Mouse (Mus musculus) retina, embryonic 14.5 days (tissue): ENCODE measurements around the gene Tec.
"Not testable (repeated sequence)": the region's sequence is repeated elsewhere in the genome, so short reads cannot be mapped to it uniquely, and the experiment has no call there.

Experiments
- DNase-seq: peaks from one replicate; pipeline ENCODE4 v3.0.0-alpha.2; 2015; ENCODE audit warnings: low spot score

Tec gene

DNA sequence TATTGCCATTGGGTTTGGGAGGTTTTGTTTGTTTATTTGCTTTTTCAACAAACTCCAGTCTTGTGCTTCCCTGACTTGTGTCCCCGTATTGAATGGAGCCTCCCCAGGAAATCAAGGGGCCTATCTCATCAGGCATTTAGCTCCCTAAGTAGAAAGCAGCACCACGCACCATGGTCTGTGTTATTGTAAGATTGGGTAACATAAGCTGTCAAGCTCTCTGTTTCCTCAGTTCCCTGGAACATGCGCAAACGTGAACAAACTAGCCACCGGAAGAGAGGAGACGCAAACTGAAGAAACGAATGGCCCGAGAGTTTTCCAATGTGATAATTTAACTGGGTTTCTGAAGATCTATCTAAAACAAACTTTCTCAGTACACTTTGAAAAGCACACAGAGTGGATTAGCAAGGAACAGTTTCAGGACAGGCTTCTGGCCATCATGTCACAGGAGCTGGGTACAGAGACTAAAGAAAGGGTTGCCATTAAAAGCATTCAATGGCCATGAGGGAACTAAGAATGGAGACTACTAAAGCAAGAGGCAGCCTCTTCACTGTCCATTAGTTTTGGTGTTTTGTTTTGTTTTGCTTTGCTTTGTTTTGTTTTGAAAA is 48.1 kb downstream of the Tec start:
- DNase-seq: no peak

DNA sequence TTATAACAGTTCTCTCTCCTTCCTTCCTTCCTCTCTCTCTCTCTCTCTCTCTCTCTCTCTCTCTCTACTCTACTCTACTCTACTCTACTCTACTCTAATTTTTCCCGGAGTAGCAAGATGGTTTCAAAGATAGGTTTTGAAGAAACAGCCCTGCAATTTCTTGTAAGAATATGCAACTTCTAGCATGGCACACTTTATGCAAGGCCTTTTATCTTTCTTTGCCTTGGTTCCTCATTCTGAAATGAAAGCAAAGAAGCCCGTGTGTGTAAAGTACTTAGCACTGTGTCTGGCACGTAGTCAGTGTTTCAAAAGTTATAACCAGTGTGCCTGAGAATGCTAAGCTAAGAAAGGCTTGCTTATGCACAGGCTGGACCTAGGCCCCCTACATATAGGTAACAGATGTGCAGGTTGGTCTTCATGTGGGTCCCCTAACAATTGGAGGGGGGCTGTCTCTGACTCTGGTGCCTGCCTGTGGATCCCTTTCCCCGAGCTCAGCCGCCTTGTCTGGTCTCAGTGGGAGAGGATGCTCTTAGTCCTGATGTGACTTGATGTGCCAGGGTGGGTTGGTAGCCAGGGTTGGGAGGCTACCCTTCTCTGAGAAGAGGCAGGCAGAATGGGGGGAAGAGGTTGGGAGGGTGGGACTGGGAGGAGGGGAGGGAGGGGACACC is 49.6 kb downstream of the Tec start:
- DNase-seq: no peak

DNA sequence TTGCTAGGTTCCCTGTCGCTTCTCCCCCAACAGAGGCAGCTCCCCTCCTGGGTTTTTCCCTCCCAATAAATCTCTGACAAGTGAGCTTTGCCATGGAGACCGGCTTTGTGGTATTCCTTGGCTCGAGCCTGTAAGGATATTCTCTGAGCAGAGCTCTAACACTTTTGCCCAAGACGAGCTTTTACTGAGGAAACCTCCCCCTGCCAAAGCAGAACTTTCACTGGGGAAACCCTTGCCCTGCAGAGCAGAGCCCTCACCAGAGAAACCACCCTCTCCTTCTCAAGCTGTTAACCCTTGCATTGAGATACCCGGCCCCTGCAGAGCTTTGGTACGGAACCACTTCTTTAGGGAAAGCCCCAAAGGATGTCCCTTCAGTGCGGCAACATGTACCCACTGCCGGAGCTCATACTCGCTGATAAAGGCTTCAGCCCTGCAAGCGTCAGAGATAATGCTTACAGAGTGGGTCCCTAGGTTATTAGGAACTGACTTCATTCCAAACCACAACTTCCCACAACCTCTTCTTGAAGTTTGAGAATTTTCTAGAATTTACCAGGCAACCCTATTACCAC is 50.7 kb downstream of the Tec start:
- no peak for DNase-seq

DNA sequence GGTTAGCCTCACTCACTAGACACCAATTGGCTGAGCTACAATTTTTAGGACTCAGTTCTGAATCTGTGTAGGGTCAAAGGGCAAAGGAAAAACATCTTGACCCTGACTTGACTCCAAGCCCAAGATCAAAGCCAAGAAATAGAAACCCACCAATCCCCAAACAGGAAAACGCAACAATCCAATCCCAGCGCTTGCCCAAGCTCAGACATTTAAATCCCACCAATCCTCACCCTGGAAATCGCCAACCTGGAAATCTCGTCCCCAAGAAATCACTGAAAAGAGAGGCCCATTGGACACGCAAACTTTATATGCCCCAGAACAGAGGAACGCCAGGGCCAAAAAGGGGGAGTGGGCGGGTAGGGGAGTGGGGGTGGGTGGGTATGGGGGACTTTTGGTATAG is 51.3 kb downstream of the Tec start:
- DNase-seq: not testable (repeated sequence)

DNA sequence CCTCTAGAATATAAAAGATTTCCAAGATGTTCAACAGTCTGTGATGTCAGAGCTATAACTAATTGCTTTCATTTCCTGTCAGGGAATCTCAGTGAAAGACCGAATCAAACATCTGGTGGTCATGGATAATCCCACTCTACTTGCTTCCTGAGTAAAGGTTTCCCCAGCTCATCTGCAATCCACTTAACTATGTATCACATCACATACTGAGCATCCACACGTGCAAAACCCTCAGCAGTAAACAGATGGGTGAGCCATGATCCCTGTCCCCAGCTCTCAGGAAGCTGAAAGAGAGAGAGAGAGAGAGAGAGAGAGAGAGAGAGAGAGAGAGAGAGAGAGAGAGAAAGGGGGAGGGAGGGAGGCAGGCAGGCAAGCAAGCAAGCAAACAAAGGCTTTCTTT is 51.8 kb downstream of the Tec start:
- peak; percentile 36 for DNase-seq

DNA sequence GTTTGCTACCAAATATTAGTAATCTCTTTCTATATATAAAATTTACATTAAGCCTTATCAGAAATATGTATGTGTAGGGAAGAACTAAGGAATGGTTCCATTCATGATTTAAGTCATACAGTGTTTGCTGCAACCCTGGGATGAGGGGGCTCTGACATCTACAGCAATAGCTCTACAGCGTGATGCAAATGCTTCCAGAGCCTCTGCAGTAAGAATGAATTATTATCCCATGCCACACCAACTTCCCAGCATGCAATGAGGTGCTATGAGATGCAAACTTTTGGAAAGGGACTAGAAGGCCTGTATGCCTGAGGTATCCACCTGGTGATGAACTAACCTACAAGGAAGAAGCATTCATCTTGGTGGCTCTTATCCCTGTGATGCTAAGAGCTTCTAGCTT is 52.2 kb downstream of the Tec start:
- DNase-seq: no peak

DNA sequence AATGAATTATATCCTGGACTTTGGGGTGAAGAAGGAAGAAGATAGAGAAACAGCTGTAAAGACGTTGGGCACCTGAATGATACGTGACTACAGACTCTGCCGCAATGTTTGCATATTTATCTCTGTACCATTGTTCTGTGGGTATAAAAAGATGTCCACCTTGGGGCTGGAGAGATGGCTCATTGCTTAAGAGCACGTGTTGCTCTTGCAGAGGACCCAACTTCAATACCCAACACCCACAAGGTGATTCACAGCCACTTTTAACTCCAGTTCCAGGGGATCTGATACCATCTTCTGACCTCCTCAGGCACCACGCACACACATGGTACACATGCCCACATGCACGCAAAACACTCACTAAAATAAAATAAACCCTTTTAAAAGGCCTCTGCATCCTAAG is 52.9 kb downstream of the Tec start:
- no peak for DNase-seq

DNA sequence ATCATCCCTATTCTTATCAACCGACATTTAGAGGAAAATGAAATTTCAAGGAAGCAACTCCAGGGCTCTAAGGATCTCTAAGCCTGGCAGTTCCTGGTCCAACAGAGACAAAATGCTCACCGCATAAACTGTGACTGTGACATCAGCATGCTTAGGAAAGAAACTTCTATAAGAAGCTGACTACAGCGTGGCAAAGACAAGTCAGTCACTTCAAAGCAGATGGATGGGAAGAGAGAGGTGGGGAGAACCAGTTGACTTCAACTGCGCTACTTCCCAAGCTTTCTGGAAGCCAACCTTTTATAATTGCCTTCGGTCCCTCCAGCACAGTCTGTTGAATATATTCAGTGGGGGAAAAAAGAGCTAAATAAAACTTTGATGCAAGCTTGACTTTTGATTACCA is 54.2 kb downstream of the Tec start:
- DNase-seq: no peak

DNA sequence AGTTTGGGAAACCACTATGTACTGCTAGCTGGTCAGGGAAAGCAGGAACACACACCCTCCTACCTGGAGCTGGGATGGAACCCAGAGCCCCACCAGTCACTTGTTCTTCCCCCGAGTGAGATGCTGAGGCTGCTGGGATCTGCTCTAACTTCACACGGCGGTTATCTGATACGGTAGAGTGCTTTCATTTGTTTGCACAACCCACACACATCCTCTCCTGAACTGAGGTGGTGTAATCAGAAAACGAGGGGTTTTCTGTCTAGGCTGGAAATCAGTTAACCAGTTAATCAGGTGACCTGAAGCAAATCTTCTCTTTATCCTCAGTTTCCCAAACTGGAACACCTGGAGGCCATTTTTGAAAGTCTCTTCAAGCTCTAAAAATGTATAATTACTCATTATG is 55.4 kb downstream of the Tec start:
- DNase-seq: no peak

DNA sequence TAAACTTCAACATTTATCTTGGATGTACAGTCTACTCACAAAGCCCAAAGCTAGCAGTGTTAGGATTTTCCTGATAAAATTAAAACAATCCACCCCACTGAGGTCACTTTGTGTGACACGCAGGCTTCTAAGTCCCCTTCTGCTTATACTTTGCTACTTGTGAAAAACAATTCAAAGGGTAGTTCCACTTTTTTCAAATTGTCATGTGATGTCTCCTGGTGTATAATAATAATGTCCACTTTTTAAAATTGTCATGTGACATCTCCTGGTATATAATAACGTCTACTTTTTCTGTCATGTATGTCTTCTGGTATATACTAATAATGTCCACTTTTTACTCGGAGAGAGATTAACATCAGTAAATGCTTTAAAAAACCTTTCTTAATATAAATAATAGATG is 56.0 kb downstream of the Tec start:
- DNase-seq: no peak

DNA sequence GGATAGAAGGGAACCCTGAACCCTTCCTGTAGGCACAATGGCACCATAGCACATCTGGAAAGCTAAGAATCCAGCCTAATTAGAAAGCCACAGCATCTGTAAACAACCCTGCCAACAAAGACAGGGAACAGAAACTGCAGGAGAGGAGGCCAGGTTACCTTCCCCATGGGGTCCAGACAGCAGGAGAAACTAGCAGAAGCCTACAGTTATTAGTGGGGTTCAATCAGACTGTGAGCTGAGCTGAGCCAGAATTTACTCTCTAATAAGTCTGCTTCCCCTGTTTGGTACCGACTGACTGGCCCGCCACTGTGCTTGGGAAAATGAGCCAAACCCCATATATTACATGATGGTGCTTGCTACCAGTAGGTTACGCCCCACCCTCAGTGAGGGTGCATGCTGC is 56.9 kb downstream of the Tec start:
- no peak for DNase-seq

DNA sequence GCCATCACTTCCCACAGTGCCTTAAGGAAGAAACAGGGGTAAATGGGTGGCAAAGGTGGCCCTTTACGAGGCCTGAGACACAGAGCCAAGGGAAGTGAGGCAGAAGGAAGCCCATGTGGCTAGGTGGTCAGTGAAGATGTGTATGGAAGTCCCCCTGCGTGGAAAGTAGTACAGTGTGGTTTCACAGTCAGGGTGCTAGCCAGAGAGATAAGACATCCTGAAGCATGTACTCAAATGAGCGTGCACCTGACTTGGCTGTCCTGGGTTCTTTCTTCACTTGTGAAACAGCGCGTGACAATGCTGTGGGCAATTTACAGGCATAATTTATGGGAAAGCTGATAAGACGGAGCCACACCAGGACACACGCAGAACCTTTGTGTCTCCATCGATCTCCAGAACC is 57.3 kb downstream of the Tec start:
- DNase-seq: no peak

DNA sequence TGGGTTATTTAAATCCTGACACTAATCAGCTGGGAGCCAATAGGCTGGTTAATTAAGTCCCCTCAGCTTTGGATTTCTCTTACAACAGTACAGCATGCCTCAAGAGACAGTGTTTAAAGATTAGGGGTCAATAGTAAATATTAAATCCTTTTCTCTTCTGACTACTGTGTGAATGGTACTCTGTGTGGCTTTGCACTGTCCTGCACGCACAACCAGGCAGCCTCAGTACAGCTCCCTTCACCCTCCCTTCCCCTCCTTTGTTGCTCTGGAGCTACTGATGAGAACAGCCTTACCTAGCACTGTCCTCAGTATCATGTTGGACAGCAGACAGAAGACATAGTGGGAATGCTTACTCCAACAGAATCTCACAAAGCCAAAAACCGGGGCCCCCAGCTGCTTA is 58.8 kb downstream of the Tec start:
- DNase-seq: no peak

DNA sequence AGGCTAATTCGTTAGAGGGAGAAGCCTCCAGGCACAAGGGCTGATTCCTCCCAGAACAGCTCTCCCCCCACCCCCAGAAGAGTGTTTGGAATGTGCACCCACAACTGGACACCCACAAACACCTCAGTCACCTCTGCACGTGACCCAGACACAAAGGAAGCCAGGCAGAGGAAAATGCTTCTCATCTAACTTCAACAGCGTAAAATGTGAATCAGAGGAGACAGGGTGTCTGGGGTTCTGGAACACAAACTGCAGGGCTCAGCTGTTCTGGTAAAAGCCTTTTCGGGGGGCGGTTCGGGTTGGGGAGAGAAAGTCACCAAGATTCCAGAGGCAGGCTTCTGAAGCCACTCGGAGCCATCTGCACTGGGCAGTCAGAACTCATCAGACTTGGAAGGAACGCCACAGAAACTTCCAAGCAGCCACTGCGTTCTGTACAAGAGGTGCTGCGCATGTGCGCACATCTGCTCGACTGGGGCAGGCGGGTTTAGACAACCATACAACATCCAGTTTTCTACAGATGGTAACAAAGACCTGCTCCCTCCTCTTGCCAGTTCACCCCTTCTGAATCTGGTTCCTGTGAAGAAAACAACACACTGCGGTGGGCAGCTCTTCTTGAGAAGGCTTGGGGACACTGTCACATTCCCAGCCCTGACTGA is 59.7 kb downstream of the Tec start:
- peak; percentile 48 for DNase-seq

DNA sequence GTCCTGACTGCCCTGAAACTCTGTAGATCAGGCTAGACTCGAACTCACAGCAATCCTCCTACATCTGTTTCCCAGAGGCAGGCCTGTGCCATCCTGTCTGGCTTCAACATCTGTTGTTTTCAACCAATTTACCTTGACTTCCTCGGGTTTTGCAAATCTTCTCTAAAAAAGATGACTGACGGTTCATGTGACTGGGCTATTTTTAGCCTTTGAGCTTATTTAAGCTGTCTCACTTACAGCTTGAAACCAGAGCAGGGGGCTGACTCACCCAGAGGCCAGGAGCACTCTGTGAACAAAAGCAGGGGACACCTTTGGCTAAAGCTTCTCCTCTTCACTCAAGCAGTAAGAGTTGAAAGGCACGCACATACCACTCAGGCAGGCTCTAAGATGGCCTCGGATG is 65.4 kb downstream of the Tec start:
- no peak for DNase-seq

DNA sequence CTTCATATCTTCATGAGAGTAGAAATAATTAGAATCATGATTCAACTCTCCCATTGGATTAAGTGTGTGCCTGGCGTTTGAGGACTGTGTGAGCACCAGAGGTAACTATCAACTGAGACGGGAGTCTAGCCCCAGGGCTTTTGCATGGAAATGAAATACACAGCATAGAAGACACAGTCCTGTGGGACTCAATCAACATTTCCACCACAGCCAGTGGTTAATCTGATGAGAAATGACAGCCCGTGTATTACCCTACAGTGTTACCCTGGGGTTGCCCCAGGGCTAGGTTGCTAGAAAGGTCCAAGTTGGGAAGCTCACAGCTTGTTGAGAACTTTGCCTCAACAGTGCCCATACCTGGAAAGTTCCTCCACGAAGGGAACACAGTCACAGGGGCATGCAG is 69.7 kb downstream of the Tec start:
- no peak for DNase-seq

DNA sequence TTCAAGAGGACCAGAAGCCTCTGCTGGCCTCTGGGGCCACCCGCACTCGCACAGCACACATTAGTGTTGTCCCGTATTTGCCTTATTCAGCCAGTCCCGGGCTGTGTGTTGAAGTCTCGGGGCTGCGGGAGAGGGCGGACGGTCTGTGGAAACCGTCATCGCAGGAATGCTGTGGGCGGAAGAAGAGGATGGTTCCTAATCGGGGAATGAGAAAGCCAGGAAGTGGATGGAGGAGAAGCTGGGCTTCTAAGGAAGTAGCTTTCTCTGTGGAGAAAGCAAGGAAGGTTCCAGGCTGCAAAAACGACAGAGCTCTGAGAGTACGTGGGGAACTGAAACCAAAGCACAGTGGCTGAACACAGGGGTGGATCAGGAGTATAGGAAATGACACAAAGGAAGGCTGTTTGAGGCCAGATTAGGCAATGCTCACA is 72.1 kb downstream of the Tec start:
- no peak for DNase-seq

DNA sequence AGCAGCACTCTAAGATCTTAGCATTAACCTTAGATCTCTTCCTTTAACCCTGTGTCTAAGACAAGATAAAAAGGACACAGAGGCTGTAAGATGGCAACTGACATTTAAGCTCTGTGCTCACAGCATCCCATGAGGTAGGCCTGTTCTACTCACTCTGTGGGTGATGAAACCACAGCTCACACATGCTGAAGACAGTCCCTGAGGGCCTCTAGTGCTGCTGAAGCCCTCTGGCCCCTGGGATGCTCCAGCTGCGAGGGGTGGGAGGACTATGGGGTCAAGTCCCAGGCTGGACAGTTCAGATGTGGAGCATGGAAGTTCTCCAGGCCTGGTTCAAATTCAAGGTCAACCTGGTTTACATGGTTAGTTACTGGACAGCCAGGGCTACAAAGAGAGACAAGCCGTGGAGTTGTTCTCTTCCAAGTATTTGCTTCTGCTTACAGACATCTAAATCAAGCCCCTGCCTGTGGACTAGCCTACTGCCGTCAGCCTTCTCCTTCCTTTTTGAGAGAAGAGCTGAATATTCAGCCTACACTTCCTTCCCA is 74.9 kb downstream of the Tec start:
- no peak for DNase-seq

DNA sequence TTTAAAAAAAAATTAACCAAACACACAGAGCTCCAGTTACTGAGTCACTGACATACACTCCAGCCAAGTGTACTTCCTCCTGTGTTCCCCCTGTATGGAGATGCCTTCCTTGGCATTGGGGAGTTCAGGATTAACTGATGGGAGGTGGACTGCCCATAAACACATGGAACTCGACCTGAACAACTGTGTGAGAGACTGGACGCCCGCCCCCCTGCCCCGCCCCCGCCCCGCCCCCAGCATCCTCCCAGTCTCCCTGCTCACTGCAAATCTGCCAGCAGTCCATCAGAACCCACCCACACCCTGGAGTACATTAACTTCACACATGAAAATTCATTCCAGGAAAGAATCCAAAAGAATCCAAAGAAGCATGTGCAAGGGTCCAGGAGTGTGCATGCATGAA is 76.5 kb downstream of the Tec start:
- DNase-seq: no peak

DNA sequence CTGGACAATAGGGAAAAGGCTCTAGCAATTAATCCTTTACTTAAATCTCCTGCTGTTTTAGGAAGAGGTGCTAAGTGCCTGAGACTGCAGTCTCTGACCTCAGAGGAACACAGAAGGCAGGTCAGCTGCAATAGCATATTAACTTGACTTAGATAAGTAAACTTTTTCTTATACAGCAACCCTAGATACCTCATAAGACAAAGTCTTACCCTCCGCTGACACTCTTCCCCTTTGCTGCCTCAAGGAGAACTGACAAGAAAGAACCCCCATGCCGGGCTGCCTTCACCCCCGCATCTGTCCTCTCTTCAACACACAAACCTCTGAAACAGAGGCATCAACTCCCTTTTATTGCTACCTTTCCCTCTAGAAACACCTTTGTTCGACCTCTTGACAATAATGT is 76.9 kb downstream of the Tec start:
- no peak for DNase-seq

DNA sequence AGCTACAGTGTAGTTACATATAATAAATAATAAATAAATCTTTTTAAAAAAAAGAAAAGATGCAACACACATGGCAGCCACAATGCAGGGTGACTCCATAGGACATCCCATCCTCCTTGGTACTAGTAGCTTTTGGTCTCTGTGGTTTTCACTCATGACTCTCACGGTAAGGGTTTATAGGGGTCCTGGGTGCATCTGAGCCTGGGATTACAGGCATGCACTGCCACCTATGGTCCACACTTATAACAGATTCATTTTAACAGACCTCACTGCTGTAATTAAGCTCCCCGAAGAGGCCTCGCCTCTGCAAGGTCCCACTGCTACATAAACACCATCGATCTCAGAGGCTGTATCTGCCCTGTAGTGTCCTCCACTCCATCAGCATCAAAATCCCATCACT is 82.8 kb downstream of the Tec start:
- DNase-seq: no peak

DNA sequence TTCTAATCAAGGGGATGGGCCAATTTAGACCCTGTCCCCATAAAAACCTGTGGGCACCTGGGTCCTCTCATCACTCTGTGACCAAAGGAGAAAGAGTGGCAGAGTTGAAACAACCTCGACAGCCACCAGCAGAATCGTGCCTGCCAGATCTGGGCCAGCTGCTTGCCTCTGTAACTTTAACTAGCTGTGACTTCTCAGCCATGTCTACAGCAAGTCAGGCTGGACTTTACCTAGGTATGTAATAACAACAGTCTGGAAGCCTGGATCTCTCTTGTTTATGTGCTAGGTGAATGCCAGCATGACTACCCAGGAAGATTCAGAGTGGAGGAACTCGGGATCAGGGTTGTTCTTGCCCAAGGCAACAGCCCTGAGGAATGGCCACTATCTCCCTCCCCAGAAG is 83.6 kb downstream of the Tec start:
- DNase-seq: no peak

DNA sequence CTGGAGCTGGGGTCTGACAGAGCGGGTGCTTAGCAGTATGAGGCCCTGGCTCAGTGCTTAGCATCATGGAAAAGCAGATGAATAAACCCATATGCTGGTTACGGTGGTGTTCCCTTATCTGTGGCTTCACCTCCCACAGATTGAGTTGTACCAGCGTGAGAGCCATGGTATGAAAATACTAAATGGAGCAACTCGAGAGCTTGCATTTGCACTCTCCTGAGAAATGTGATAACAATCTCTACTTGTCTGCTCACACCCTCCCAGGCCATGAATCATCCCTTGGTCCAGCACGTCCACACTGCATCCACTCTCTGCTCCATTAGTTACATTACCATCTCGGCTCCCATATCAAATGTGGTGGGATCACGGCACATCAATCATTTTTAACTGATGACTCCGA is 84.3 kb downstream of the Tec start:
- DNase-seq: no peak
